Mouse (Mus musculus) spleen, adult 2 months (tissue): ENCODE results near the gene Fra10ac1.

Source experiments
- CTCF ChIP-seq: fragments of 200-500 bp; IDR thresholded peaks from 2 replicates; pipeline ENCODE4 v1.5.1; 2011; ENCODE audit warnings: mild to moderate bottlenecking, inconsistent platforms; ENCODE audit not compliant: insufficient read depth, insufficient read length, insufficient replicate concordance; ENCODE audit errors: extremely low read depth
- POLR2A ChIP-seq: fragments of 200-500 bp; IDR thresholded peaks from 2 replicates; pipeline ENCODE4 v1.6.1; 2011; ENCODE audit warnings: low read depth, low read length, inconsistent platforms

DNA sequence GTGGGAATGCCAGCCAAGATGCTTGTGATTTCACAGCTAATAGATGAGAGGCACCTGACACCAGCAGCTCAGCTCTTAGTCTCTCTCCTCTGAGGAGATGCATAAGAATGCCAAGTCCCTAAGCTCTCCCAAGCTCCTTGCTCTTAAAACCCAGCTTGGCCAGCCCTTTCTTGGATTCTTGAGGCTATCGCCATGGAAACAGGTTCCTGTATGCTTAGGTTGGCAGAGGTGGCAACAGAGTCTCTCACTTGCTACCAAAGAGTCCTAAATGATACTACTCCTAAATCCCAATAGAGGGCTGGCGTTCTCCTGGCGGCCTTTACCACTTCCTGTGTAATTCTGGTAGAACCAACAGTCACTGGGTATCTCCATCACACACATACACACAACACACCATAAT, 35.5 kb upstream of the Fra10ac1 start:
- TF ChIP-seq CTCF (no peak), POLR2A (no peak)
